In the genomic region with DNA sequence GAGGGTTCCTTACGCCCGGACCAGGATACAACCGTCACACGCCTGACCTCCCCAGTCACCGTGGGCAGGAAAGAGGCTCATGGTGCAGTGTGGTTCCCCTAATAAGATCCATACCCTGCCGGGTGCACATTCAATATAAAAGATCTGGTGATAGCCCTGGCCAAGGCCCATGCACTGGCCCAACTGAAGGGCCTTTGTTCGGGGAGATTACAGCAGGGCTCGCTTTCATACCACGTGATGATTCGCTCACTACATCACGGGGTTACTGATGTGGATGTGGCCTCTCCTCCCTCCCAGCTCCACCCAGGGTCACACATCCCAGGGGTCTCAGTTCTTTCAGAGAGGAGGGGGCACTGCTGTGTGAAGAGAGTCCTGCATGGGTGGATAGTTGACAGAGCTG, we compare ENCODE assay signal across 12 mouse cellular contexts. TPM values are rescaled to one million over a fixed set of nuclear protein-coding genes. Genes with fewer than 3 reads are reported as not detected.
A peak's percentile ranks its signal among the peaks of the same experiment; 100 is the strongest.
DNase-seq lines count a peak whose midpoint lies in the region; ATAC-seq and TF ChIP-seq lines count a peak whose summit lies in the region.
"Had no signal": no experiment of that assay in that cellular context is flagged by ENCODE, and none has a peak within 500 bp of the region (broad histone marks: within the 10 kb centered on the region; RNA-seq: fewer than 3 reads in every experiment).

No protein-coding gene starts in this region.

- no peaks in the 10 kb centered on the region for H3K36me3 ChIP-seq in heart, embryonic 11.5 days (ENCODE audit: control insufficient read depth, insufficient read depth, low read length)
- no peaks in the 10 kb centered on the region for H3K36me3 ChIP-seq in lung, embryonic 14.5 days (ENCODE audit: insufficient read depth)
- H3K36me3 ChIP-seq in embryonic facial prominence, embryonic 14.5 days (ENCODE audit: control insufficient read depth, insufficient read depth, low read length), result no peaks in the 10 kb centered on the region
- H3K36me3 ChIP-seq in intestine, postnatal 0 days (ENCODE audit: control insufficient read depth, insufficient read depth), result no peaks in the 10 kb centered on the region

- H3K27me3 ChIP-seq in heart, embryonic 11.5 days (ENCODE audit: control insufficient read depth, insufficient read depth, low read length), result peaks cover 7% of the 10 kb centered on the region; the same call in 1 of the 2 replicates
- H3K27me3 ChIP-seq in lung, embryonic 14.5 days (ENCODE audit: insufficient read depth, low read length), result no peaks in the 10 kb centered on the region
- no peaks in the 10 kb centered on the region for H3K27me3 ChIP-seq in embryonic facial prominence, embryonic 14.5 days (replicated peaks; ENCODE audit: control insufficient read depth, insufficient read depth, low read length)
- no peaks in the 10 kb centered on the region for H3K27me3 ChIP-seq in intestine, postnatal 0 days (replicated peaks; ENCODE audit: control insufficient read depth, insufficient read depth, low read length)

- no peaks in the 10 kb centered on the region for H3K9me3 ChIP-seq in heart, embryonic 11.5 days (replicated peaks; ENCODE audit: control insufficient read depth, low read length)
- no peaks in the 10 kb centered on the region for H3K9me3 ChIP-seq in lung, embryonic 14.5 days (ENCODE audit: low read depth, low read length)
- no peaks in the 10 kb centered on the region for H3K9me3 ChIP-seq in embryonic facial prominence, embryonic 14.5 days (ENCODE audit: control insufficient read depth, low read length)
- H3K9me3 ChIP-seq in intestine, postnatal 0 days (ENCODE audit: control insufficient read depth), result no peaks in the 10 kb centered on the region

- no peak overlapping the region for H3K4me2 ChIP-seq in heart, embryonic 11.5 days
- H3K4me2 ChIP-seq in lung, embryonic 14.5 days, result 0 out of 2 replicates have a peak overlapping the region, but pooled peaks have one; percentile 3
- no peak overlapping the region for H3K4me2 ChIP-seq in embryonic facial prominence, embryonic 14.5 days (ENCODE audit: low read depth, low read length)
- no peak overlapping the region for H3K4me2 ChIP-seq in intestine, postnatal 0 days (replicated peaks; ENCODE audit: low read depth)

- intact Hi-C loops in heart, postnatal 14 days (cut with DNase I), result no loop called here

- peaks cover 43% of the 10 kb centered on the region for H3K4me1 ChIP-seq in heart, embryonic 11.5 days (ENCODE audit: control insufficient read depth, insufficient read depth, low read length)
- H3K4me1 ChIP-seq in lung, embryonic 14.5 days (ENCODE audit: insufficient read depth), result peaks cover 38% of the 10 kb centered on the region
- H3K4me1 ChIP-seq in embryonic facial prominence, embryonic 14.5 days (ENCODE audit: control insufficient read depth, insufficient read depth, low read length), result peaks cover 41% of the 10 kb centered on the region
- peaks cover 15% of the 10 kb centered on the region; the same call in 1 of the 2 replicates for H3K4me1 ChIP-seq in intestine, postnatal 0 days (replicated peaks; ENCODE audit: control insufficient read depth, insufficient read depth, low read length)

- ATAC-seq in heart, embryonic 11.5 days (replicated peaks; ENCODE audit: insufficient number of reproducible peaks, low FRiP score, low TSS enrichment), result 0 out of 2 replicates have a peak, but pooled peaks have one; percentile 4
- no peak for ATAC-seq in lung, embryonic 14.5 days (ENCODE audit: insufficient read depth)
- peak; percentile 64 for ATAC-seq in embryonic facial prominence, embryonic 14.5 days (ENCODE audit: low read depth)
- peak; percentile 42 for ATAC-seq in intestine, postnatal 0 days
- ATAC-seq: Patski had no signal

- peak overlapping the region; percentile 61 for H3K27ac ChIP-seq in heart, embryonic 11.5 days (ENCODE audit: low read depth, low read length)
- H3K27ac ChIP-seq in lung, embryonic 14.5 days (ENCODE audit: low read depth), result peak overlapping the region; percentile 91
- peak overlapping the region; percentile 24 for H3K27ac ChIP-seq in embryonic facial prominence, embryonic 14.5 days (replicated peaks; ENCODE audit: low read depth, low read length)
- H3K27ac ChIP-seq in intestine, postnatal 0 days (ENCODE audit: low read depth, low read length), result peak overlapping the region; percentile 46; the same call in 1 of the 2 replicates

- 78% methylated on average over 11 of the region's 11 CpGs for WGBS in heart, embryonic 11.5 days (ENCODE audit: insufficient replicate concordance)
- WGBS in lung, embryonic 14.5 days, result 65% methylated on average over 11 of the region's 11 CpGs
- WGBS in embryonic facial prominence, embryonic 14.5 days, result 57% methylated on average over 11 of the region's 11 CpGs
- WGBS in intestine, postnatal 0 days, result 65% methylated on average over 11 of the region's 11 CpGs

- no peak for TF ChIP-seq CTCF in lung, embryonic 14.5 days (IDR thresholded peaks at IDR 0.05; ENCODE audit: low read depth)
- TF ChIP-seq CTCF in intestine, postnatal 0 days (IDR thresholded peaks at IDR 0.05; ENCODE audit: low read depth), result no peak

- H3K9ac ChIP-seq in heart, embryonic 11.5 days (ENCODE audit: low read depth, low read length), result no peak overlapping the region; the same call in 1 of the 2 replicates
- no peak overlapping the region for H3K9ac ChIP-seq in lung, embryonic 14.5 days
- H3K9ac ChIP-seq in embryonic facial prominence, embryonic 14.5 days (ENCODE audit: low read depth, low read length), result 0 out of 2 replicates have a peak overlapping the region, but pooled peaks have one; percentile 21
- H3K9ac ChIP-seq in intestine, postnatal 0 days (ENCODE audit: low read depth, low read length), result no peak overlapping the region

- no peak overlapping the region for H3K4me3 ChIP-seq in heart, embryonic 11.5 days (ENCODE audit: low read depth, low read length)
- no peak overlapping the region for H3K4me3 ChIP-seq in lung, embryonic 14.5 days (ENCODE audit: low read depth, low read length)
- H3K4me3 ChIP-seq in embryonic facial prominence, embryonic 14.5 days (ENCODE audit: low read depth, low read length), result no peak overlapping the region
- no peak overlapping the region for H3K4me3 ChIP-seq in intestine, postnatal 0 days (ENCODE audit: low read depth, low read length)

- DNase-seq in heart, postnatal 14 days, result no peak
- DNase-seq in lung, embryonic 14.5 days, result no peak
- DNase-seq in lung, postnatal 36 days, result no peak
- DNase-seq in embryonic facial prominence, embryonic 14.5 days (ENCODE audit: low spot score), result no peak
- DNase-seq in B cell, adult 2 months, result no peak
- DNase-seq in ovary, adult 18-20 months (ENCODE audit: low spot score), result no peak
- DNase-seq: kidney, postnatal 14 days; liver had no signal

RNA-seq across cellular contexts. Expression of gene Prdm16, which starts 50.3 kb away (rescaled TPM):
- polyA plus RNA-seq in heart, embryonic 11.5 days (2014; fragmentation: Nextera tagmentation; extraction: Ambion mirVana), result 14.2 and 14.8 TPM in 2 replicates
- total RNA-seq in heart, postnatal 14 days (2021), result 10 to 100 TPM; 15.7 to 18.0 TPM
- polyA plus RNA-seq in lung, embryonic 14.5 days (2014; fragmentation: Nextera tagmentation; extraction: Ambion mirVana), result 19.4 and 21.4 TPM in 2 replicates
- polyA plus RNA-seq in embryonic facial prominence, embryonic 14.5 days (2014; fragmentation: Nextera tagmentation; extraction: Ambion mirVana), result 12.7 and 17.2 TPM in 2 replicates
- 8.7 and 9.0 TPM in 2 replicates for polyA plus RNA-seq in intestine, postnatal 0 days (2015; fragmentation: Nextera tagmentation; extraction: Ambion mirVana)
- polyA plus RNA-seq: C2C12, Patski had no signal

Comparison
In these comparisons a context has a peak if more than half of its experiments do, and no peak if none do; other contexts are left out.
1. H3K27ac ChIP-seq: peak in every context shown above with its lines; median percentile 91 in lung, embryonic 14.5 days; 61 in heart, embryonic 11.5 days; 46 in intestine, postnatal 0 days; 24 in embryonic facial prominence, embryonic 14.5 days.